Mouse (Mus musculus) liver, embryonic 13.5 days (tissue): Measurements from ENCODE around the gene Selenoi. TPM values are rescaled to one million over a fixed set of nuclear protein-coding genes. Genes with fewer than 3 reads are reported as not detected.
A peak's percentile ranks its signal among the peaks of the same experiment; 100 is the strongest.
"Not testable (repeated sequence)": the region's sequence is repeated elsewhere in the genome, so short reads cannot be mapped to it uniquely, and the experiment has no call there.

ENCODE experiments used
- ATAC-seq: fragments of 200-750 bp; cut with Nextera tagmentation; 2 replicates; pipeline ENCODE4 v1.8.0; 2017; ENCODE audit warnings: low read depth, mild to moderate bottlenecking, moderate number of reproducible peaks, moderate library complexity
- DNase-seq: peaks from one replicate; pipeline ENCODE4 v3.0.0; 2022
- H3K27ac ChIP-seq: fragments of 300-500 bp; sonication (generic); 2 replicates; pipeline ENCODE4 v1.5.1; 2015; ENCODE audit warnings: moderate library complexity, mild to moderate bottlenecking, inconsistent platforms
- H3K27me3 ChIP-seq: fragments of 300-500 bp; sonication (generic); 2 replicates; pipeline ENCODE4 v1.6.1; 2015; ENCODE audit warnings: mild to moderate bottlenecking, inconsistent platforms
- H3K36me3 ChIP-seq: fragments of 300-500 bp; sonication (generic); 2 replicates; pipeline ENCODE4 v1.6.1; 2015; ENCODE audit warnings: mild to moderate bottlenecking, inconsistent platforms
- H3K4me1 ChIP-seq: fragments of 300-500 bp; sonication (generic); replicated peaks from 2 replicates; pipeline ENCODE4 v1.6.1; 2015; ENCODE audit warnings: inconsistent platforms
- H3K4me2 ChIP-seq: fragments of 300-500 bp; sonication (generic); 2 replicates; pipeline ENCODE4 v1.6.1; 2015; ENCODE audit warnings: inconsistent platforms, mild to moderate bottlenecking, moderate library complexity
- H3K4me3 ChIP-seq: fragments of 300-500 bp; sonication (generic); replicated peaks from 2 replicates; pipeline ENCODE4 v1.5.1; 2015; ENCODE audit warnings: mild to moderate bottlenecking, inconsistent platforms
- H3K9ac ChIP-seq: fragments of 300-500 bp; sonication (generic); 2 replicates; pipeline ENCODE4 v1.6.1; 2015; ENCODE audit warnings: mild to moderate bottlenecking, inconsistent platforms
- H3K9me3 ChIP-seq: fragments of 300-500 bp; sonication (generic); replicated peaks from 2 replicates; pipeline ENCODE4 v1.6.1; 2016; ENCODE audit warnings: inconsistent platforms
- WGBS: fragments of 180-500 bp; shearing (Covaris S2); methylation state at CpG from one replicate; pipeline ENCODE4 v1.1.7; 2015; ENCODE audit not compliant: insufficient replicate concordance; 5-methylcytosine and 5-hydroxymethylcytosine counted together
- polyA plus RNA-seq: library from polyadenylated mRNA; unstranded; fragments of >200 nt; fragmentation: Nextera tagmentation; extraction: Ambion mirVana; gene quantifications from 2 replicates; pipeline ENCODE4 v1.2.1, GENCODE M21; 2015

The Selenoi gene
- polyA plus RNA-seq, 1 experiment from 2014 or later: 14.0 TPM

GRCm38 (mm10) chr5:30207276-30207675 is 25.1 kb upstream of the Selenoi start:
- 47% methylated on average over 6 of the region's 6 CpGs for WGBS
- Histone ChIP-seq H3K27me3 (no peaks in the 10 kb centered on the region), H3K36me3 (no peaks in the 10 kb centered on the region), H3K9ac (no peak overlapping the region), H3K9me3 (no peaks in the 10 kb centered on the region), H3K4me3 (no peak overlapping the region), H3K27ac (no peak overlapping the region), H3K4me2 (no peak overlapping the region), H3K4me1 (peaks cover 2% of the 10 kb centered on the region; the same call in 1 of the 2 replicates)
- DNase-seq (peak; percentile 29), ATAC-seq (no peak)

- not testable (repeated sequence) for H3K4me3 ChIP-seq, H3K9ac ChIP-seq, H3K27ac ChIP-seq, DNase-seq, H3K27me3 ChIP-seq, H3K9me3 ChIP-seq, H3K4me1 ChIP-seq, ATAC-seq, H3K36me3 ChIP-seq, H3K4me2 ChIP-seq
- WGBS: 68% methylated on average over 5 of the region's 5 CpGs
These were observed 21.6 kb upstream of the Selenoi start for GRCm38 (mm10) chr5:30210758-30211157.

DNA sequence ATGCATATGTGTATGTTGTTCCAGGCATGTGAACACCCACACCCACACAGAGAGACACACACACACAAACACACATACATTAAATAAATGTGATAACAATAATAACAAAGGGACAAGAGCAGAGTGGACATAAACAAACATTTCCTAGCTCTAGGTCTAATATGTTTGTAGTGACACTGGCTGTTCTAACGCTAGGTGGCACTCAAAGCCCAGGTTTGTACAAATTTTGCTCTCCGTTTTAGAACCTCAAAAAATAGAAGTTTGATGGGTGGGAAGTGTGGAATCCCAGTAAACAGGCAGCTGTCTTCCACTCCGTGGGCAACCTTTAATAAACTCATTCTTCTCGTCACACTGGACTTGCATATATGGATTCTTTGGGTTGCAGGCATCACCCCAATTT is 17.5 kb upstream of the Selenoi start:
- Histone ChIP-seq H3K4me3 (no peak overlapping the region), H3K4me1 (no peaks in the 10 kb centered on the region), H3K36me3 (no peaks in the 10 kb centered on the region), H3K4me2 (no peak overlapping the region), H3K9me3 (no peaks in the 10 kb centered on the region), H3K9ac (no peak overlapping the region), H3K27me3 (no peaks in the 10 kb centered on the region), H3K27ac (no peak overlapping the region)
- peak; percentile 17 for DNase-seq
- ATAC-seq: no peak
- WGBS: 8% methylated on average over 4 of the region's 4 CpGs

- H3K4me3 ChIP-seq: no peak overlapping the region
- no peak overlapping the region for H3K4me2 ChIP-seq
- no peaks in the 10 kb centered on the region for H3K9me3 ChIP-seq
- ATAC-seq: no peak
- H3K36me3 ChIP-seq: no peaks in the 10 kb centered on the region
- DNase-seq: no peak
- H3K9ac ChIP-seq: no peak overlapping the region
- no peaks in the 10 kb centered on the region for H3K4me1 ChIP-seq
- WGBS: 57% methylated on average over 5 of the region's 5 CpGs
- no peaks in the 10 kb centered on the region for H3K27me3 ChIP-seq
- H3K27ac ChIP-seq: no peak overlapping the region
These were observed 16.4 kb upstream of the Selenoi start for GRCm38 (mm10) chr5:30215970-30216369.

DNA sequence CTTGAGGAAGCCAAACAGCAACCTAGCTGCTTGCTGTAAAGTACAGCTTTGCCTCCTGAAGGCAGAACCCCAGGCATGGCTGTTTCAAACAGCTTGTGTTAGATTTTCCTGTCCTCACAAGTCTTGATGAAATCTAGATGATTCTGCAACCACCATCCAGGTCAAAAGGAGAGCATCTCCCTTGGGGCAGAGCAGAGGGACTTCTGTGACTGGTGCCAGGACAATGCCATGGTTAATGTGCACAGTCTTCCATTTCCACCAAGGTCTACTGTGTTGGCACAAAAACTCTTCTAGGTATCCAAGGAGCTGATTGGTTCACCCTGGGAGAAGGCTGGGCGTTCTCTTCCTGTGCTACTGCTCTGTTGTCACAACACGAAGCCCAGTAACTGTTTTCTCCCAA is 12.7 kb upstream of the Selenoi start:
- H3K27ac ChIP-seq: no peak overlapping the region
- H3K9me3 ChIP-seq: no peaks in the 10 kb centered on the region
- H3K4me2 ChIP-seq: no peak overlapping the region
- no peaks in the 10 kb centered on the region for H3K4me1 ChIP-seq
- no peak overlapping the region for H3K4me3 ChIP-seq
- H3K36me3 ChIP-seq: peaks cover 4% of the 10 kb centered on the region; the same call in 1 of the 2 replicates
- ATAC-seq (no peak), DNase-seq (no peak)
- H3K27me3 ChIP-seq: no peaks in the 10 kb centered on the region
- H3K9ac ChIP-seq: no peak overlapping the region
- WGBS: 73% methylated on average over 2 of the region's 2 CpGs

DNA sequence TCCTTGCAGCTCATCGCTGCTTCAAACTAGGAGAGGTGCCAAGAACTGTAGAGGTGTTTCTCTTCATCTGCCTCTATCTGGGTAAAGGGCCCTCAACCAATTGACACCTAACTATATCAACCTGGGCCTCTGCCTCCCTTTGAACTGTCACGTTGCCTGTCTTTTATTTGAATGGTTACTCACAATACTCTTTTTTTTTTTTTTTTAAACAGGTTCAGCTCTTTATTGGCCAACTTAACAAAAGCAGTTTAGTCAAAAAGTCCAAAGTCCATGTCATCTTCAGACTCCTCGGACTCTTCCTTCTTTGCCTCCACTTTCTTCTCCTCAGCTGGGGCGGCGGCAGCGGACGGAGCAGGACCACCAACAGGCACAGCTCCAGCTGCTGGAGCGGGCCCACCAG is 11.7 kb upstream of the Selenoi start:
- 78% methylated on average over 8 of the region's 8 CpGs for WGBS
- H3K27ac ChIP-seq: no peak overlapping the region
- DNase-seq: no peak
- peaks cover 4% of the 10 kb centered on the region; the same call in 1 of the 2 replicates for H3K36me3 ChIP-seq
- H3K27me3 ChIP-seq: no peaks in the 10 kb centered on the region
- H3K4me2 ChIP-seq: no peak overlapping the region
- H3K4me3 ChIP-seq: no peak overlapping the region
- no peak for ATAC-seq
- no peaks in the 10 kb centered on the region for H3K4me1 ChIP-seq
- H3K9ac ChIP-seq: no peak overlapping the region
- no peaks in the 10 kb centered on the region for H3K9me3 ChIP-seq

DNA sequence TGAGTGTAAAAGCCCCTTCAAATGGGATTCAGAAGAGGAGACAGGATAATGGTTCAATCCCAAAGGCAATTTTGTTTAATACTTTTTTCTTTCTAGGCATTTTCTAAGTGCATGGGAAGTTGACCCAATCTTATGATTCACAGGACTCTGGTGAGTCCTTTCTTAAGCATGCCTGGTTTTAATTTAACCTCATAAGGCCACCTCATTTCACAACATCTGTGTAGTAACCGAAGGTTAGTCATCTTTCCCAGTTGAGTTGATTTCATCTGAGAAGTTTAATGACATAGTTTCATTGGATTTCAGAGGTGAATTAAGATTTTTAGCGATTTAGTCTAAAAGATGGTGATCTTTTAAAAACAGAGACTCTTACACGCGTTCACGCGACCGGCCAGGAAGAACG is 9.7 kb upstream of the Selenoi start:
- ATAC-seq (no peak), DNase-seq (no peak)
- Histone ChIP-seq H3K4me2 (no peak overlapping the region), H3K36me3 (peaks cover 4% of the 10 kb centered on the region; the same call in 1 of the 2 replicates), H3K27me3 (no peaks in the 10 kb centered on the region), H3K9me3 (no peaks in the 10 kb centered on the region), H3K4me3 (no peak overlapping the region), H3K27ac (no peak overlapping the region), H3K9ac (no peak overlapping the region), H3K4me1 (no peaks in the 10 kb centered on the region)
- 93% methylated on average over 8 of the region's 8 CpGs for WGBS

- no peak overlapping the region for H3K27ac ChIP-seq
- no peak overlapping the region for H3K4me2 ChIP-seq
- ATAC-seq (no peak), DNase-seq (no peak)
- peaks cover 7% of the 10 kb centered on the region; the same call in 1 of the 2 replicates for H3K36me3 ChIP-seq
- no peaks in the 10 kb centered on the region for H3K27me3 ChIP-seq
- H3K9me3 ChIP-seq: no peaks in the 10 kb centered on the region; the same call in 1 of the 2 replicates
- WGBS: 60% methylated on average over 4 of the region's 4 CpGs
- H3K4me3 ChIP-seq: no peak overlapping the region
- no peak overlapping the region for H3K9ac ChIP-seq
- peaks cover 36% of the 10 kb centered on the region for H3K4me1 ChIP-seq
These were observed 1.5 kb upstream of the Selenoi start for GRCm38 (mm10) chr5:30230901-30231300.

- Histone ChIP-seq H3K4me2 (peak overlapping the region; percentile 83), H3K4me3 (peak overlapping the region; percentile 90), H3K4me1 (peaks cover 45% of the 10 kb centered on the region), H3K27ac (peak overlapping the region; percentile 29), H3K9ac (peak overlapping the region; percentile 70), H3K36me3 (peaks cover 7% of the 10 kb centered on the region; the same call in 1 of the 2 replicates), H3K9me3 (no peaks in the 10 kb centered on the region; the same call in 1 of the 2 replicates), H3K27me3 (no peaks in the 10 kb centered on the region)
- DNase-seq (no peak), ATAC-seq (no peak)
- WGBS: 48% methylated on average over 16 of the region's 16 CpGs
These were observed 500 bp upstream of the Selenoi start for GRCm38 (mm10) chr5:30231891-30232270.

DNA sequence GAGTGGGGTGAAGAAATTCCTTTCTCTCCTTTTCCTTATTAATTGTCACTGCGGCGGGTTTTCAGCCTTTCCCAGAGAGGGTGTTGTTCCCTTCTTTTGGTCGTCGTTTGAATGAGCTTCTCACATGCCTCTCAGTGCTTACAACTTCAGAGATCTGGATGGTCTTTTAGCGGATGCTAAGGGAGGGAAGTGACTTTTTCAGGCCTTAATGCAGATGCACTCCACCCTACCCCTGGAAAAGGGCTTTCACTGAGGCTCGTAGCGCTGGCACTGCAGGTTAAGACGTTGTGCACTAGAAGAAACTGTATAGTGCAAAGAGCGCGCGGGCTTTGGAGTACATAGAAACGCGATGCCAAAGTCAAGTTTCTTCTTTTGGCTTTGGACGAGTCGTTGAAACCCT is 661 bp downstream of the Selenoi start:
- peak; percentile 30 for DNase-seq
- H3K4me1 ChIP-seq: peaks cover 56% of the 10 kb centered on the region
- 4% methylated on average over 15 of the region's 15 CpGs for WGBS

GRCm38 (mm10) chr5:30233979-30234378 is 1.6 kb downstream of the Selenoi start:
- H3K9ac ChIP-seq: peak overlapping the region; percentile 90
- H3K4me1 ChIP-seq: peaks cover 65% of the 10 kb centered on the region
- H3K4me3 ChIP-seq: peak overlapping the region; percentile 90
- ATAC-seq (no peak), DNase-seq (no peak)
- no peaks in the 10 kb centered on the region for H3K27me3 ChIP-seq
- H3K9me3 ChIP-seq: no peaks in the 10 kb centered on the region; the same call in 1 of the 2 replicates
- WGBS: 5% methylated on average over 8 of the region's 8 CpGs
- peak overlapping the region; percentile 87 for H3K27ac ChIP-seq
- peak overlapping the region; percentile 83 for H3K4me2 ChIP-seq
- peaks cover 7% of the 10 kb centered on the region; the same call in 1 of the 2 replicates for H3K36me3 ChIP-seq

More for the DNA sequence above, 661 bp downstream of the Selenoi start:
- peak overlapping the region; percentile 83 for H3K4me2 ChIP-seq
- H3K27me3 ChIP-seq: no peaks in the 10 kb centered on the region
- peaks cover 7% of the 10 kb centered on the region; the same call in 1 of the 2 replicates for H3K36me3 ChIP-seq
- H3K9me3 ChIP-seq: no peaks in the 10 kb centered on the region; the same call in 1 of the 2 replicates
- H3K27ac ChIP-seq: peak overlapping the region; percentile 87
- ATAC-seq: no peak
- H3K9ac ChIP-seq: peak overlapping the region; percentile 90
- H3K4me3 ChIP-seq: peak overlapping the region; percentile 90

GRCm38 (mm10) chr5:30235641-30236126 is 3.3 kb downstream of the Selenoi start:
- Histone ChIP-seq H3K4me3 (0 out of 2 replicates have a peak overlapping the region, but pooled peaks have one; percentile 90), H3K36me3 (peaks cover 3% of the 10 kb centered on the region; the same call in 1 of the 2 replicates), H3K4me2 (peak overlapping the region; percentile 83), H3K27me3 (no peaks in the 10 kb centered on the region), H3K9ac (peak overlapping the region; percentile 4; the same call in 1 of the 2 replicates), H3K4me1 (peaks cover 77% of the 10 kb centered on the region), H3K9me3 (no peaks in the 10 kb centered on the region), H3K27ac (0 out of 2 replicates have a peak overlapping the region, but pooled peaks have one; percentile 87)
- ATAC-seq (no peak), DNase-seq (no peak)
- 73% methylated on average over 2 of the region's 2 CpGs for WGBS
